Mouse (Mus musculus) cerebellum, adult (tissue): ENCODE results near the gene Tsc22d1.

Experiments used
- ATAC-seq: cut with Nextera tagmentation; 2 replicates; pipeline ENCODE4 v1.9.2; 2017; ENCODE audit warnings: mild to moderate bottlenecking, moderate library complexity, mixed read lengths; ENCODE audit not compliant: insufficient number of reproducible peaks, low FRiP score, low TSS enrichment

Gene Tsc22d1

GRCm38 (mm10) chr14:76432816-76433215 is 18.1 kb downstream of the Tsc22d1 start:
- ATAC-seq = no peak

- no peak for ATAC-seq
These were observed 27.4 kb downstream of the Tsc22d1 start for GRCm38 (mm10) chr14:76442160-76442559.

GRCm38 (mm10) chr14:76448987-76449386 is 34.2 kb downstream of the Tsc22d1 start:
- no peak for ATAC-seq

- ATAC-seq = no peak
These were observed 36.2 kb downstream of the Tsc22d1 start for GRCm38 (mm10) chr14:76451011-76451410.

- 0 out of 2 replicates have a peak, but pooled peaks have one; percentile 8 for ATAC-seq
These were observed 38.1 kb downstream of the Tsc22d1 start for GRCm38 (mm10) chr14:76452751-76453360.

- no peak for ATAC-seq
These were observed 39.9 kb downstream of the Tsc22d1 start for GRCm38 (mm10) chr14:76454673-76455072.

- ATAC-seq = no peak
These were observed 40.4 kb downstream of the Tsc22d1 start for GRCm38 (mm10) chr14:76455159-76455558.

DNA sequence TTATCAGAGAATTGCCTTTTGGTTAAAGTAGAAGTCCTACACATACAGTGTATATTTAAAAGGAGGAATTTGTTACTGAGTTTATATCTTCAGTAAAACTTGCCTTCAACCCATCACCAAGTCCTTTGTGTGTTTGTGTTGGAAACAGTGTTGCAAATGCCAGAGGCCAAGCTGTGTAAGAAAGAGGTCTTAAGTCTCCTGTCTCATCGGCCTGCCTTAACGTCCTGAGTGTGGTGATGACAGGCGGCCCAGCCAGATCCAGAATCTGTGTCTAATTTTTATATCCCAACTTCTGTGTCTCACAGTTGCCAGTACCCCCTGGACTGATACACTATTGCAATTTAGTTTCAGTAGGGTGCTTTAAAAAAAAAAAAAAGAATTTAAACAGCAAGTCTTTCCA is 42.9 kb downstream of the Tsc22d1 start:
- ATAC-seq = no peak

DNA sequence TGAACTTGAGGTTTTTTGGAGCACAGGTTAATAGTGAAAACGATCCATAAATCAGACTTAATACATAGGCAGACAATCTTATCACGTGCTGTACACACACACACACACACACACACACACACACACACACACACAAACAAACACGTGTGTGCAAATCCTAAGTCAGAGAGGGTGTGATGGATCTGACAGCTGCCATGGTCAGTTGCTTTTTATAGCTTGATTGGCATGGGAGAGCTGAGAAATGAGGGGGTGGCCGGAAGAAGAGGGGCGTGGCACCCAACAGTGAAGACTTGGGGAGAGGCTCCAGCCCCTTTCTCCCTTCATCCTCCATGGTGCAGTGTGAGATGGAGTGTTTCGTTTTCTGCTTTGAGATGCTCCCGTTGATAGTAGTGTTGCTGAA is 45.4 kb downstream of the Tsc22d1 start:
- ATAC-seq = no peak

DNA sequence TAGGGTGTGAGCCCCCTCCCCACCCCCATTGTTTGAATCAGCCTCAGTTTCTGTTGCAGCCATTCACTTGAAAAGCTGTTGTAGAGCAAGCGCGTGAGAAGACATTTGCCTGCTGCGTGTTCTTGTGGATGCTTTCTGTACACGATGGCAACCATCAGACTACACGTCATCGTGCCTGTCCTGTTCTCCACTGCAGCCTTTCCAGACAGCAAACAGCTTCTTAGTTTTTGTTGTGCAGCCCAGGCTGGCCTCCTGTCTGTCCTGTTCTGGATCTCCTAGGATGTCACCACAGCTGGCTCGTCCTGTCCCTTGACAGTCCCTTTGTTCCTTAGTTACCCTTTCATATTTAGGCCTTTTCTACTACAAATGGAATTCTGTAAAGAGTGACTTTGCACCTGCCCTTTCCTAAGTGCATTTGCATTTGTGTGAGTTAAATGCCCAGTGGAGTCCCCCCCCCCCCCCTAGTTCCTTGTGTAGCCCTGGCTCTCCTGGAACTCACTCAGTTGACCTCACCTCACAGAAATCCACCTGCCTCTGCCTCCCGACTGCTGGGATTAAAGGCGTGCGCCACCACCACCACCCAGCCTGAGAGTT is 46.5 kb downstream of the Tsc22d1 start:
- ATAC-seq = no peak

DNA sequence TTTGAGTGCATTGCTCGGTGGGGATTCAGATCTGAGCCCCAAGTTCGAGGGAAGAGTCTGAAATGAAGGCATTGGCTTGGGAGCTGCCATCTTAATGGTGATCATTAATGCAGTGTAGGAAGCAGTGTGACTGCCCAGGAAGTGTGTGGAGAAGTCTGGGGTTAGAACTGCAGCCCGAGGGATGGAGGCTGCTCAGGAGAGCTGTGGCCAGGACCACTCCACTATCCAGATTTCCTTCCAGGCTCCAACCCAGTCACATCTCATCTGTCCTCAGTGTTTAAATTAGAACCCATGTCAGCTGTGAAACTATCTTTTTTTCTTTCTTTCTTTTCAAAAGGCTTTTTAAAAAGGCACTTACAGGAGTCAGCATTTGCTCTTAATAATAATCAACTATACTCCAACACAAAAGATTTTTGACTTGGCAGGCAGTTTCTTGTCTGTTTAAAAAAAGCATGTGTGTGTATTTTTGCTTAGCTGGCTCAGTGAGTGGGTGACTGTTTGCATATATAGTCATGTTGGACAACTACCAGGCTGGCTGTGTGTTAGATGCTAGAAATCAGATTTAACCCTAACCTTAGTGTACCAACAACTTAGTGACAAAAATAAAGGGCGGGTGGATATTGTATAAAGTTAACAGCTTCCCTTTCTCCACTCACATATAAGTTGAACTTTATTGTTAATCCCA is 48.8 kb downstream of the Tsc22d1 start:
- ATAC-seq = no peak

- no peak for ATAC-seq
These were observed 50.2 kb downstream of the Tsc22d1 start for GRCm38 (mm10) chr14:76464967-76465366.

GRCm38 (mm10) chr14:76466641-76467323 is 52.0 kb downstream of the Tsc22d1 start:
- ATAC-seq = peak; percentile 83

DNA sequence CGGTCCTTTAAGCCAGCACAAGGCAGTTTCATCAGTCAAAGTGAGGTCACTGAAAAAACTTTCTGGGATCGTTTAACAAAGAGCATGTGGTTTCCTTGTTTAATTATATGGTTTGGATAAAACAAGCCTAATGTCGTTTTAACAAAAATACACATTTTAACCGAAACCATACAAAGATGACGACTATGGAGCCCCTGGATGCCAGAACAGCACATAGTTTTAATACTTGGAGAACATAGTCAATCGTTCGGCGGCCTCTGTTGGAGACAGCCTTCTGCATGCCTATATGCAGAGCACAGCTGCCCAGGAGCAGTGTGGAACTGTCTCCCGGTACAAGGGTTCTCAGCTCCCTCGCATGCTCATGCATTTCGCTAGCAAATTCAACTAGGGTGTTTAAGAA is 53.2 kb downstream of the Tsc22d1 start:
- no peak for ATAC-seq

DNA sequence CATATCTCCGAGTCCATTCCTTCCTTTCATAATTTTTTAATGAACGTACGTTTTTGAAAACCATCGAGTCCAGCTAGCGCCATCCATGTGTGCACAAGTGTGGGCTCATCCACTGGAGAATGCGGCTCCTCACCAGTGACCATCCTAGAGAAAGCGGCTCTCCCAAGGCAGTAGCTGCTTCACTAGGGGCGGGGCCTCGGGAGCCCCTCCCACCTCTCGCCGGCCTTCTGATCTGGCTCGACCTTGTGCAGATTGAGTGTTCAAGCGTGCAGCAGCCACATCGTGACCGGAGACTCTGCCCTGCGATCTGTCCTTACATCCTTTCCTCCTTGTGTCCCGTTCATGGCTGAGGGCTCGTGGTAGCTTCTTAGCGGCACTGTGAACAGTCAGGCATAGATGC is 56.5 kb downstream of the Tsc22d1 start:
- ATAC-seq = no peak

GRCm38 (mm10) chr14:76472487-76472886 is 57.7 kb downstream of the Tsc22d1 start:
- ATAC-seq = no peak

DNA sequence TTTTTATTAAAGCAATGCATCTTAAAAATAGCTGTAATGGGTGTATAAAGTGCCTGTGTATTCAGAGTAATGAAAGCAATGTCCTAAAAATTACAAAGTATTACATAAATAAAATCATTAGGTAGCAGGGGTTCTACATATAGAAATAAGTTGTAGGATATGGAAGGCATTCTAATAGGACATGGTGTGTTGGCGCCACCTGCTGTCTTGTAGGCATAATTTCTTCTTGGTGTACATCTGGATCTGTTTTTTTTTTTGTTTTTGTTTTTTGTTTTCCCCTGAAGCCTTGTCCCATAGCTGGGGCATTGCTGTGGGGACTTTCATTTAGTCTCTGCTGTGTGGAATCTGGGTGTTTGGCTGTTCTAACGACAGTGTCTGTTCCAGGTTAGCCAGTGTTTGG is 58.6 kb downstream of the Tsc22d1 start:
- ATAC-seq = no peak

GRCm38 (mm10) chr14:76474165-76474564 is 59.4 kb downstream of the Tsc22d1 start:
- ATAC-seq = no peak

DNA sequence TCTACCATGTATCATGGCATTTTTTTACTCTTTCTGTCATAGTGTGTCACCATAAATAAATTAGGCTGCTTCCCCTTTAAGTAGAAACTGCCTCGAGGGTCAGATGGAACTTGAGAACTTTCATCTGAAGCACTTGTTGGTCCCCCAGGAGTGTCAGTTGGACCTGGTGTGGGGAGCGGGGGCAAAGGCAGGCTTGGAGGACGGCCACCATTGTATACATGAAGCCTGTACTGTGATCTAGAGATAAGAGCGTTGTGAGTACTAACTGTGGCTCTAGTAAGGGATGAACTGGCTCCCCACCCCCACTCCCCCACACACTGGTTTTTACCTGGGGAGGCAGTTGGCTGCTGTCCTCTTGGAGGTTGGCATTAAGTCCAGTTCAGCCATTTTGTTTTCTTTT is 62.0 kb downstream of the Tsc22d1 start:
- no peak for ATAC-seq

DNA sequence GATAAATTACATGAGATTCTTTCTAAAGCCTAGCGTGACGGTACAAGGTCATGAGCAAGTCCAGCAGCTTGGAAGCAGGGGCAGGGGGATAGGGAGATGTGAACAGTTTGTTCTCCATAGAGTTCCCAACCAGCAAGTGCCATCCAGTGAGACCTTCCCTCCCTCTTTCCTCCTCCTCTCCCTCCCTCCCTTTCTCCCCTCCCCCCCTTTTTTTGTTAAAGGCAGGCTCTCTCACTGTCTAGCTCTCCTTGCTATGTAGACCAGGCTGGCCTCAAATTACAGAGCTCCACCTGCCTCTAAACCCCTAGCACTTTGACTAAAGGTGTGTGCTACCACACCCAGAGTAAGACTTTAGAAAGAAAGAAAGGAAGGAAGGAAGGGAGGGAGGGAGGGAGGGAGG is 63.3 kb downstream of the Tsc22d1 start:
- no peak for ATAC-seq

- ATAC-seq = no peak
These were observed 63.9 kb downstream of the Tsc22d1 start for GRCm38 (mm10) chr14:76478616-76479015.
